Mouse (Mus musculus) ES-E14 (cell line): ENCODE measurements around the gene Rrm1.

ENCODE experiments used
- CHD2 ChIP-seq: IDR thresholded peaks from 2 replicates; pipeline ENCODE4 v1.6.1; 2014; ENCODE audit warnings: mild to moderate bottlenecking, low read depth, low read length, inconsistent platforms
- HCFC1 ChIP-seq: IDR thresholded peaks from 2 replicates; pipeline ENCODE4 v1.6.1; 2012; ENCODE audit warnings: low read length, inconsistent platforms, borderline replicate concordance; ENCODE audit not compliant: insufficient read depth

DNA sequence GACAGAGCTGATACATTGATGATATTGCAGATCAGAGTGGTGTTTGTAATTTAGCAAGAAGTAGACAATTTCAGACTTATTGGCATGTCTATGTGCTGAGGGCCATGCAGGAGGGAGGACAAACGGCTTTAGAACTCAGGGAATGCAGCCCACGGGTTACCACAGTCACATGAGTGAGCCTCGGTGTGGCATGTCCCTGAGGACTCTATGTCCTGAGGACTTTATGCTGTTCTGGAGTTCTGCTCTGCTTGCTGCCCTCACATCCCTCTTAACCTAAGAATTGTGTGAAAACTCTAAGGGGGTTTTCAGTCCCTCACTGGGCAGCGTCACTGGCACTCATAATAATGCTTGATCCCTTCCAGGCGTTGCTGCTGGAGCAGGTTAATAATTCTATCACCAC is 31.2 kb downstream of the Rrm1 start:
- TF ChIP-seq HCFC1 (no peak), CHD2 (no peak)
